Mouse (Mus musculus) bone marrow macrophage, adult 2 months (primary cell): ENCODE measurements around the gene Cyp26b1. TPM values are rescaled to one million over a fixed set of nuclear protein-coding genes. Genes with fewer than 3 reads are reported as not detected.

Source experiments
- H3K27ac ChIP-seq: 2 replicates; pipeline ENCODE4 v1.5.1; 2012; ENCODE audit warnings: low read depth, low read length; ENCODE audit not compliant: insufficient read depth
- H3K4me1 ChIP-seq: 2 replicates; pipeline ENCODE4 v1.6.1; 2012; ENCODE audit warnings: low read length; ENCODE audit not compliant: control insufficient read depth, insufficient read depth
- H3K4me3 ChIP-seq: 2 replicates; pipeline ENCODE4 v1.5.1; 2012; ENCODE audit warnings: mild to moderate bottlenecking, low read length, moderate library complexity; ENCODE audit not compliant: insufficient read depth
- CTCF ChIP-seq: IDR thresholded peaks from 2 replicates; pipeline ENCODE4 v1.5.1; 2012; ENCODE audit warnings: low read depth, mild to moderate bottlenecking, low read length, moderate library complexity
- POLR2A ChIP-seq: IDR thresholded peaks from 2 replicates; pipeline ENCODE4 v1.6.1; 2012; ENCODE audit warnings: mild to moderate bottlenecking, low read depth, low read length, borderline replicate concordance
- polyA plus RNA-seq: library from polyadenylated mRNA; stranded (reverse); fragments of >200 nt; gene quantifications from 2 replicates; pipeline ENCODE4 v1.2.4, GENCODE M21; 2012; ENCODE audit not compliant: missing spikeins, insufficient read depth, insufficient read length

Cyp26b1 gene
- polyA plus RNA-seq: 0.16 TPM in 1 of 2 replicates, not detected in the other

DNA sequence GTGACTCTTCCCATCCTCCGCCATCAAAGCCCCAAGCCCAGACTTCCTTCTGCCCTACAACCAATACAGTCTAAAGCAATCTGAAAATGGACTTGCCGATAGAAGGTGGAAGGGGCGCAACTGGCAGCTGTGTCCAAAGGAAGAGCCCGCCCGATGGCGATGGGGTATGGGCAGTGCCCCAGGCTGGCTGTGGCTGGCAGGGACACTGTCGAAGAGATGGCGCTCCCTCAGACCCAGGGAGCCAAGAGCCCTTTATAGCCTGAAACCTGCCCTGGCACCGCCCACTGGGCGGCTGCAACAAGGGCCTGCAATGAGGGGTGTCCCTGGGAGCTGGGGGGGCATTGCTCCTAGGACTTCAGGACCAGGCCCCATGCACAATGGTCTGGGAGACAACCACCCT, at the start of gene Cyp26b1:
Gene Cyp26b1 (minus strand): TSS at position 216 of the 400 bp plus-strand sequence.
- no peak within 1 kb of the TSS for H3K4me3 ChIP-seq
- H3K27ac ChIP-seq: no peak within 1 kb of the TSS
- TF ChIP-seq CTCF: no peak
- no peak for TF ChIP-seq POLR2A
- H3K4me1 ChIP-seq: no peaks in the 10 kb centered on the region

DNA sequence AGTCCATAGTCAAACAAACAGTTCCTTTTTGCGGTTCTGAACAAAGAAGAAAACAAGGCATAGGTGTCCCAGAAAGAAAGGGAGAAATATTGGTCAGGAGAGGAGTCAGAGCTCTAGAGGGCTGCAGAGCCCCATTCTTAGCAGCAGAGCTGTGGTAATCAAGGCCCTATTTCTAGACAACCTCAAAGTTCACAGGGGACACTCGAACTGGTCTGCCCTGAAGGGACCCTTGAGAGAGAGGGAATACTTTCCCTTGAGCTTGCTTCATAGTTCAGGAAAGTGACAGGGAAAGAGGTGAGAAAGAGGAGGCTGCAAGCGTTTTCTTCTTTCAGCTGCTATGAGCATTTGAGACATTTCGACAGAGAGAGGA, 47.3 kb upstream of the Cyp26b1 start:
- TF ChIP-seq POLR2A: no peak
- no peak for TF ChIP-seq CTCF
- H3K4me3 ChIP-seq: no peak overlapping the region
- peak overlapping the region; percentile 30 for H3K27ac ChIP-seq
- peaks cover 30% of the 10 kb centered on the region for H3K4me1 ChIP-seq

DNA sequence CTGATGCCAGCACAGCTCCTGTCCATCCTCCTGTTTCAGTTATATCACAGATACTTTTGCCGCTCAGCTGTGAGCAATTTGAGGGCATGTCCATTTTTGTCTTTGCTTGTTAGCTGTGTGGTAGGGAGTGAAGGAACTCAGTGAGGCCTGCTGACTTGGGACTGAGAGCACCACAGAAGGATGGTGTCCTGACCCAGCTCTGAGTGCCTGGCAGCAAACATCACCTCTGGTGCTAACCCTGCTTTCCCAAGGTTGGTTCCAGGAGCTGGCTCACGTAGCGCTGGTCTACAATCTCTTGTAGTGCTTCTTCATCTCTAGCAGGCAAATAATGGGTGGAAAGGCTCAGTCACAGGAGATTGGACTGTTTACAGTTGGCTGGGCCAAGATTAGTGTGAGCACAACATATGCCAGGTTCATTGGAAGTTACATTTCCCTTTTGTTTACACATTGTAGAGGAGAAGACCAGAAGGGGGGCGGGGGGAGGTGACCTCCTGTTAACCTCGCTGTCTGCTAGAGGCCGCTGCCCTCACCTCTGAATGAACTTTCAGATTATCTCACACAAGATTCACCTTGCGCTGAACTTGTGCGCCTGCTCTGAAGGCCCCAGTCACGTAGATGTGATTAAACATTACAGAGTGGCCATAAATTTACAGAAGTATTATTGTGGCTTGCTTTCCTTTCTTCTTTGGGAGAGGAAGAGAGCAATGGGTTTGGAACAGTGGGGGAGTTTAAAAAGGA, 46.8 kb upstream of the Cyp26b1 start:
- Histone ChIP-seq H3K4me1 (peaks cover 30% of the 10 kb centered on the region), H3K27ac (peak overlapping the region; percentile 46), H3K4me3 (no peak overlapping the region)
- TF ChIP-seq CTCF (no peak), POLR2A (no peak)

DNA sequence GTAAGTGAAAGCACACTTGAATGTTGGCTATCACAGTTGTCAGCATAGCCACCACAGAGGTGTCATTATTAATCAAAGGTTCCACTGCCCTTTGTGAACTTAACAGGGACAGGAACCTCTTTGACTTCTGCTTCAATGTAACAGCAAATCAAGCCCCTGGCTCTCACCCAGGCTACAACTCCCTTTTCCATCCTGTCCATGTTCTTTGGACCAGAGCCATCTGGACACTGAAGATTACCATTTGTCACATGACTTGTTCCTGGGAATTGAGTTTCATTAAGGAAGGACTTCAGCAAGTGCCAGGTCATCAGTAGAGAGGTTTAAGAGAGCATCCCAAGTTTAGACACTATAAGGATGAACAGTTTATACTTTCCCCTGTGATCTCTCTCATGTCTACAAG, 44.5 kb upstream of the Cyp26b1 start:
- no peak for TF ChIP-seq POLR2A
- no peak for TF ChIP-seq CTCF
- Histone ChIP-seq H3K4me1 (peaks cover 21% of the 10 kb centered on the region), H3K27ac (no peak overlapping the region), H3K4me3 (no peak overlapping the region)

DNA sequence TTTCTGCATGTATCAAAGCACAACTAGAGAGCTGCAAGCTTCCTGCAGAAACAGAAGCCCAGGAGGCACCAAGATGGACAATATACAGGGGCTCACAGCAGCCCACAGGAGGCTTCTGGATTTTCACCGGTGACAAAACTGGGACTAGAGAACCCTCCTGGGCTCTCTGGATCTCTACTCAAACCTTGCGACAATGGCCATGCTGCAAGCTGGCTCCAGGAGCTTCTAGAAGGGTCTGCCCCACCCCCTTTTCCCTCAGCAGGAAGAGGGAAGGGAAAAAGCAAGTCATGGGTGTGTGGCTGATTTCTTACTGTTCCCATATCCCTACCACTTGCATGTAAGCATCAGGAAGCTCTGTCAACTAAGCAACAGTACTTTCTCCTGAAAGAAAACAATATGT, 37.9 kb upstream of the Cyp26b1 start:
- Histone ChIP-seq H3K4me1 (peaks cover 5% of the 10 kb centered on the region), H3K27ac (no peak overlapping the region), H3K4me3 (no peak overlapping the region)
- TF ChIP-seq POLR2A (no peak), CTCF (no peak)

DNA sequence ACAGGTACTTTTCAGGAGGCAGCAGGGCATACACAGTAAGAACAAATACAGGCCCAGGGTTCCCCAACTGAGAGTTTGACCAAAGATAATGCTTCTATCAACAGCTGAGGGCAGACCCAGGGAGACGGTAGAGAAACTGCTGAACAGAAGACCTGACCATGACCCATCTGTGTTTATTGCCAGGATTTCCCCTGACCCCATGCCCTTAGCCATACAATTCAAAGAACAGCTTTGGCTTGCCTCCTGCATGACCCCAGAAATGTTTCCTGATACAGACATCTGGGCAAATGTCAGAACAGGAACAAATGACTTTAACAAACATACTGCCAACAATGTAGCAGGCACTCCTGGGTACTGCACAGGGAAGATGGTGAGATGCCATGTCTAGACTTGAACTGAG, 36.6 kb upstream of the Cyp26b1 start:
- no peak overlapping the region for H3K27ac ChIP-seq
- no peak overlapping the region for H3K4me3 ChIP-seq
- TF ChIP-seq CTCF (no peak), POLR2A (no peak)
- H3K4me1 ChIP-seq: peaks cover 5% of the 10 kb centered on the region

DNA sequence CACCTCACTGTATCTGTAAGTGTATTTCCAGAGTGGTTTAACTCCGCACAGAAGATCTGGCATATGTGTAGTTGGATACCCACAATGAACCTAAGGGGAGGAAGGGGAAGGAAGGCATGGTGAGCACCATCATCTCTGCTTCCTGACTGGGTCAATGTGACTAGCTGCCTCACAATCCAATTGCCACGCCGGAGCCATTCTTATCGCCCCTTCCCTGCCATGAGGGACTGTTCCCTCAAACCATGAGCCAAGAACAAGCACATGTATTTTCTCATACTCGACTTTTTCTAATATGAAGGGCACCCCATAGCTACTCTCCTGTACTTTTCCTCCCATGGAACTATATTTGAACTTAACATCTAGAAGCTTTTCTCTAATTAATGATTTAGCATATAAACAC, 35.1 kb upstream of the Cyp26b1 start:
- peaks cover 7% of the 10 kb centered on the region for H3K4me1 ChIP-seq
- no peak overlapping the region for H3K27ac ChIP-seq
- no peak overlapping the region for H3K4me3 ChIP-seq
- TF ChIP-seq POLR2A: no peak
- TF ChIP-seq CTCF: no peak

DNA sequence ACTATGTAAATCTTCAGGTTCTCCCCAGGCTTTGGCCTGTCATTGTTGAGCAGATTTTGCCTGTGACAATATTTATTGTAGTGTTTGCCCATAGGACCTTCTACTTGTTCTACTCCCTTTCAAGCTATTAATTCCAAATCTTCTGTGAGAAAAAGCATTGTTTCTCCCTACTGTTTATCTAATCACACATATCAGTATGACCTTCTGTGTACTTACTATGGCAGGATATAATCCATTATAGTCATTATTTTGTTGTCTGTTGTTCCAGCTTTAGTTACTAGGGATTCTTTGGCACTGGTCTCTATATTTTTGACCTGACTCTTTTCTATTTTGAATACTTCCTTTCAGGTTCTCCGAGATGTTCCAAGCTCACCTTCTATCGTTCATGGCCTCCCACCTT, 32.7 kb upstream of the Cyp26b1 start:
- H3K27ac ChIP-seq: no peak overlapping the region
- peaks cover 18% of the 10 kb centered on the region for H3K4me1 ChIP-seq
- TF ChIP-seq POLR2A: no peak
- H3K4me3 ChIP-seq: no peak overlapping the region

DNA sequence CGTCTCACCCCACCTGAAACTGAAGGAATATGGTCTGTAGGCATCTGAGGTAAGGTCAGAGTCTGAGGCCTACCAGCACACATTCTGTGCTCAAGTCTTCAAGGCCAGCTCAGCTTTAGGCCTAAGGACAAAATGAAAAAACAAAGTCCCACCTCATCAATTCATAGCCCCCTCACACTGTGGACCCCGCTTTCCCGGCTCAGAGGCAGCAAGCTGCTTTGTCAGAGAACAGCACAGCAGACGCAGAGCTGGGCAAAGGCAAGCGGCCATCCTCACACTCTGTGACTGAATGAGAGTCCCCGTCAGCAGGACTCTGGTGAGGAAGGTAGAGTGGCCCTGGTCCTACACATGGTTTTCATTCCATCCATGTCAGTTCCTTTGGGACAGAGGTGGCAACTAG, 25.5 kb upstream of the Cyp26b1 start:
- H3K4me3 ChIP-seq: no peak overlapping the region
- TF ChIP-seq CTCF: no peak
- TF ChIP-seq POLR2A: no peak
- peaks cover 18% of the 10 kb centered on the region for H3K4me1 ChIP-seq
- H3K27ac ChIP-seq: no peak overlapping the region

DNA sequence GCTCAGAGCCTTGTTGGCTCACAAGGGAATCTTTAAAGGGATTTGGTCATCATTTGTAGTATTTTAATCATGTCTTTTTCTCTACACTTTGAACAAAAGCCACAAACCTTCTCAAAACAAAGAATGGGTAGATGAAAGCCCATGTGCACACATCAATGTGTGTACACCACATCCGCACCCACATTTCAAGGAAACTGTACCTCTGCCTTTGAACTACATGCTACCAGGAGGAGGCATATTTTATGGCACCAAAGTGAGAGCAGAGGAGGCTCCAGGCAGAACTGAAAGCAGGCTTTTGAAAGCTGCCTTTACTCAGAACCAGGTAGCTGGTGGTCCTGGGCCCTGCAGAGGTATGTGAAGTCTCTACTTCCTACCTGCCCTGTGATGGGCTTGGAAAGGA, 23.3 kb upstream of the Cyp26b1 start:
- Histone ChIP-seq H3K27ac (no peak overlapping the region), H3K4me1 (no peaks in the 10 kb centered on the region), H3K4me3 (no peak overlapping the region)
- no peak for TF ChIP-seq CTCF
- TF ChIP-seq POLR2A: no peak

DNA sequence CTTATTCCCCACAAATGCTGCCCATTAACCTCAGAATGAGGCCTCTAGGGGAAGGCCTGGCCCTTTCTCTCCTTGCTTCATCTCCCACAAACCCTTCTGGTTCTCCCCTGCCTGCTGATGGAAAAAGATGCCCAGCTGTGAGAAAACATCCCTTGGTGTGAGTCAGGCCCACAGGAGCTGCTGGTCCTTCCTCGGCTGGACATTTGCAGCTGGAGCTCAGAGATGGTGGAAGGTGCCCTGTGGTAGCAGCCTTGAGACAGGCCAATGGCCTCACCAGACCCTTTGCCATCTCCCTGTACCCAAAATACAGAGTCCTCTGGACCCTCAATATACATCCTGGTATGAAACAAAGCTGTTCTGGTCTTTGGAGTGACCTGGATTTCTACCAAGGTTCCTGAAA, 22.9 kb upstream of the Cyp26b1 start:
- Histone ChIP-seq H3K4me3 (no peak overlapping the region), H3K4me1 (no peaks in the 10 kb centered on the region), H3K27ac (no peak overlapping the region)
- TF ChIP-seq POLR2A (no peak), CTCF (no peak)
